Mouse (Mus musculus) left cerebral cortex, adult 11 months (tissue): ENCODE measurements around the gene P2ry2.

Experiments used
- DNase-seq: peaks from one replicate; pipeline ENCODE4 v3.0.0; 2022; ENCODE audit warnings: low spot score

The P2ry2 gene

DNA sequence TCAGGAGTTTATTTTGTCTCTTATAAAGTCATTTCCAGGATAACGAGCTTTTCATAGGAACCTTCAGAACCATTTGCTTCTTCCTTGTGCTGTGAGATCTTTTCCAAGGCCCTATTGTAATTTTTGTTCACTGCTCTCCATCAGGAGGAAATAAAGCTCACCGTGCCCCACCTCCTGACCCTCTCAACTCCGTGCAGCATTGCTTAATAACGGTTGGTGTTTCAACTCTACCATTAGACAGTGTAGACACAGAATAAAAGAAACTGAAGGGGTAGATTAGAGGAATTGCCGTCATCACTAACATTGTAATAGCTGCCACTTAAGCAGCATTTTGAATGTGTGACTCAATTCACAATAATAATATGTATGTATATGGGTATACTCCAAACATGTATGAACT is 14.2 kb upstream of the P2ry2 start:
- no peak for DNase-seq

DNA sequence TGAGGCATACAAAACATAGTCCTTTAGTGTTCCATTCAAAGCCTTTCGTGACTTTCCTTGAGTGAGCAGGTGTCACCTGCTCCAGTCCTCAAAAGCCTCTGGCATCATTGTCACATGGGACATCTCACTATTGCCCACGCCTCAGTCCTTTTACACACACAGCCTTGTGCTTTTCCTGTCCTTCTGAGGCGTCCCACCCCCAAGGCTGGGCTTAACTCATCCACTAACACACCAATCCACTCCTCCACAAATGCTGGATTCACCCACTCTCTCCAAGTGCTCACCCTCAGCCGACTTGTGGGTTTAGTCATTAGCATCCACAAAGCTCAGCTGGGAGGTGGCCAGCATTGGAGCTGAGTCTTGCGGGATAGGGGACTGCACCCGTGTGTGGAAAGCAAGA is 4.8 kb upstream of the P2ry2 start:
- DNase-seq, result no peak

DNA sequence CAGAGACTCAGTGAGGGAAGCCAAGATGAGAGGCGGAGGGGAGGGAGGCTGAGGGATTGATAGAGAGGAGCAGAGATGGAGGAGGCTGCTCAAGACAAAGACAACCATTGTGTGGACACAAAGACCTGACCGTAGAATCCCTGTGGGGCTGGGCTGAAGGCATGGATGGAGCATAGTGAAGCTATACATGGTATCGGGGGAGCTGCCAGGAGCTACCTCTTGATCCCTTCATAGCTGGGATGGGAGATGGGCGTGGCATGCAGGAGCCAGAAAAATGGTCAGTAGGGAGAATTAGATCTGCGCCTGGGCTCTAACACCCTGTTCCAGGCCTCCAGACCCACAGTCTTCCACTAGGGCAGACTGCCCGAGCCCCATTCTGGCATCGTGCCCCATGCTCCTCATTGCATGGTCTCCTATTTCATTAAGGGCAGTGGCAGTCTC is 4.4 kb upstream of the P2ry2 start:
- DNase-seq, result no peak

DNA sequence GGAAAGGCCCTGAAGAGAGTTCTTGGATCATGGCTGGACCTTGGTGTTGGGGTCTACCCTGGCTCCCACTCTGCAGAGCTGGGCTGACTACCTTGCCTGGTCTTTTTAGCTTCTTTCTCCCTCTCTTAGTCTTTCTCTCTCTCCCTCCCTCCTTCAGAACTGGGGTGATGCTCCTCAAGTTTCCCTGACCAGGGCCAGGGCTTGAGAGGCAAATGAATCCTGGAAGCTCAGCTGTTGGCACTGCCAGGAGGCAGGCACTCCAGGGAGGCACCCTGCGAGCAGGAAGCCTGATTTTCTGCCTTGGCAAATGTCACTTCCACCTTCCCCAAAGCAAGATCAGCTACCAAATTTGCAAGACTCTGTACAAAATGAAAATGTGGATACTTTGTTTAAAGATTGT is 2.3 kb upstream of the P2ry2 start:
- no peak for DNase-seq

DNA sequence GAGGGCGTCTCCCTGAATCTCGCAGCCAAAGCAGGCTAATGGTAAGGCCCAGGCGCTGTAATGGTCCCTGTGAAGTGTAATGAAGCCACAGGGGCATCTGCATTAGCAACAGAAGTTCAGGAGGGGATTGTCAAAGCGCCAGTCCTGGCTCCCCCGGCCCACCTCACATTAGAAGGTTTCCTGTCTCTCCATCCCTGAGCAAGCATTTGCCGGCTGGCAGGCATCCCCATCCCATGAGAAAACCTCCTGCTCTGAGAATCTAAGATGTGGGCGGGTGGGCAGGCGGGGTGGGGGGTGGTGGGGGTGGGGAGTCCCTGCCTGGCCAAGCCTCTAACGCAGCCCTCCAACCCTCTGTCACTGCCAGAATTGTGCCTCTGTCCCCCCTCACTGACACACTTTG is 1.4 kb upstream of the P2ry2 start:
- no peak for DNase-seq

DNA sequence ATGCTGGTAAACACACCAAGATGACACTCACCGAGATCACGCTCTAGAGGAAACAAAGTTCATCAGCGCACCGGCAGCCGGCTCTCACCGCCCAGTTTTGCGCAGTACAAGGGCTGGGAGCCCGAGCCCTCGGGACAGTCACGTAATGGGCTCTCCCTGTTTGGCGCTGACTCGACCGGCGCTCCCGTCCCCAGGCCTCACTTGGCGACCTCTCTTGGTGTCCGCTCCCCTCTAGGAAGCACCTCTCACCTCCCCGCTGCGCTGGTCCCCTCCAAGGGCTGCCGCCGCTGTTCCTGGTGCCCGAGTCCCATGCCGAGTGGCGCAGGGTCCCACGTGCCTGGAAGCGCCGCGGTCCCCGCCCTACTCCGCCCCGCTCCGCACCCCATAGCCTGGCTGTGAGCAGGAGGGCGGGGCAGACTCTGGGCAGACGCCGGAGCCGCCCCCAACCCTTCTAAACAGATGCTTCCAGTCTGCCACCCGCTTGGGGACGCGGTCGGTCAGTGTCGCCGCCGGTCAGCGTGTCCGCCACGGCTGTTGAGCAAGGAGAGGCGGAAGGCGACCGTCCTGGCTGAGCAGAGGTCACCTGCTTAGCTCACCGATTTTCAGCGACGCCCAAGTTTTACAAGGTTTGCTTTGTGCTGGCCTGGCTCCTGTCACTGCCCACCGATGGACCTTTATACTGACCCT is 842 bp downstream of the P2ry2 start:
- no peak for DNase-seq

DNA sequence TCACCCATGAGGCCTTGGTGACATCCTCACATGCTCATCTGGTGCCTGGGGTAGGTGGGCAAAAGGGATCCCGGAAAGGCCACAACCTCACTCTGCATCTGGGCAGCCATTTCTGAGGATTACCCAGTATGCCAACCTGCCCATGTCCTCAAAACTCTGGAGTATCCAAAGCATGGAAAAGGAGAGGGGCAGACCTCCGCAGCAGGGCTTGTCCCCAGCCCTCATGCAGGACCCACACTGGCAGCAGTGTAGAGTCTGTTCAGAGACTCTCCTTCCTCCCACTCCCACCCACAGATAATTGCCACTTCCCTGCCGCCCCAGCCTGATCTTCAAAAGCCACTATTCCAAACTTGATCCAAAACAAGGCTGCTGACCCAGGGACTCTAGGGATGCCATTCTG is 1.9 kb downstream of the P2ry2 start:
- DNase-seq, result no peak

DNA sequence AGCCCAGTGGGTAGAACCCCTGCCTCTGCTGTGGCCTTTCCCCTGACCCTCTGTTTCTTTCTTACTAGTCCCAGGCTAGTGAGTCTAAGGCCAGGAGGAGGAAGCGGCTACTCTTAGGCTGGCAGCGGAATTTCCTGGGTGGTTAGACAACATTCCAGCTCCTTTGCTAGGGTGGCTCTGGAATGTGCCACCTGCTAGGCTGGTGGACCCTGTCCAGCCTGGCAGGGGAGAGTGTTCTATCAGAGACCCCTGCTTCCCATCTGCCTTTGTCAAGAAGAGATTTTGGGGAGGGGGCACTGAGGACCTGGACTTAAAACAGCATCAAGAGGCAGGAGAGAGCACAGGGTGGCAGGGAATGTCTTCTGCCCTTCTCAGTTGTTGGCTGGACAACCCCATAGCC is 6.5 kb downstream of the P2ry2 start:
- DNase-seq, result no peak

DNA sequence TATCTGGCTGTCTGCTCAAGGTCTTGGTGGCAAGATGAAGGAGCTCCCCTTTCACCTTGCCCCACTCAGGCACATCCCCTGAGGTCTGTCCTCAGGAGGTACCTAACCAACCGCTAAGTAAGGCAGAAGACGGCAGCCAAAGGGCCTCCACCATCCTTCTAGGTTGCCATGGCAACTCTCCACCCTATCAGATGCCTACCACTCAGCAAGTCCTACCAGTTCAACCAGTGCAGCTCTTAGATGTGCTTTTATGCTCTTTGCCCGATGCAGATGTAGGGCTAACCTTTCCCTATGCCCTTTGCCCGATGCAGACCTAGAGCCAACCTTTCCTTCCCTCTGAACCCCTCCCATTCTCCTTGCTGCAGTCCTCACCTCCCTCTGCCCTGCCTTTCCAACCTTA is 7.5 kb downstream of the P2ry2 start:
- DNase-seq, result no peak

DNA sequence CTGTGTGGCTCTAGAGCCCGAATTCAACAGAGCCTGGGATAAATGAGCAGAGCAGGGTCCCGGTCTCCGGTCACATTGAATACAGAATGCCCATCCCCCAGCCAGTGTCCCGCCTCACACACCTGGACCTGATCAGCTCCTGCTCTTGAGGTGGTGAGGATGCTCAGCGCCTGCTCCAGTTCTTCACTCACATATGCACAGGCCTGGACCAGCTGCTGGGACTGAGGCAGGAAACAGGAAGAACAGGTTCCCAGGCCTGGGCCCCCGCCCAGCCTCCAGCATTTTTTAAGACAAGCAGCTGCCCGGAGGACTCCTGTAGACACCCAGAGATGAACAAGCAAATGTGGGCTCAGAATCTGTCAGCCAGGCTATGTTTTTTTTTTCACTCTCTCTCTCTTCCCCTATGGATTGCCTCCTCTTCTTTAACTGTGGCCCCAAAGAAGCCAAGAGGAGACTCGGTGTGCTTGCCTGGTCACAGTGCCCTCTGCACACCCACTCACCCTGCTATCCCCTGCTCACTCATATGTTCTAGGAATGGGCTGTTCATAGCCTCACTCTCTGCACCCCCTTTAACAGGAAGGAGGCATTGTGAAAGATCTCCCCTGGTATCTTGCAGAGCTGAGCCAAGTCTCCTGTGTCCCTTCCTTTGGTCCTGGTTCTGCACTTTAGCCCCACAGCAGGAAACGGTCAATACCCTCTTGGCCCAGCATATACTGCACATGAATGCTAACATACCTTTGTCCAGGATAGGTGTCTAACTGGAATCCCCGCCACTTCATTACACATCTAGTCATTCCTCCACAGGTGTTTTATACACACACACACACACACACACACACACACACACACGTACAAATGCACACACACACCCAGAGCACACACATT is 9.0 kb downstream of the P2ry2 start:
- no peak for DNase-seq

DNA sequence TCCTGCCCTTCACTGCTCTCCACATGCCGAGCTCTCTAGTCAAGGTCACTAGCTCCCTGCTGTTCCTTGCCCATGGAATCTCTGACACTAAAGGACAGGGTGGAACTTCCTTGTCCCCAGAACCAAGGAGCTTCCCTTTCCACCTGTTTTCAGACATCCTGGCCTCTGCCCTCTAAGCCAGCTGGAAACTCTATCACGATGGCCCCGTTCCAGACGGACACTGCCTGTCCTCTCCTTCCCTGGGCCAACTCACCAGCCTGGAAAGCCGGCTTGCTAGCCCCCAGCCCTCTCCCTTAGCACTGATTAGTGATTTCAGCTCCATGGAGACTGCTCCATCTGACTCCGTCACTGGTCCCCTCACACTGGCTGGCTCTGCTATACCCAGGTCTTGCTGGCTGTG is 10.4 kb downstream of the P2ry2 start:
- no peak for DNase-seq

DNA sequence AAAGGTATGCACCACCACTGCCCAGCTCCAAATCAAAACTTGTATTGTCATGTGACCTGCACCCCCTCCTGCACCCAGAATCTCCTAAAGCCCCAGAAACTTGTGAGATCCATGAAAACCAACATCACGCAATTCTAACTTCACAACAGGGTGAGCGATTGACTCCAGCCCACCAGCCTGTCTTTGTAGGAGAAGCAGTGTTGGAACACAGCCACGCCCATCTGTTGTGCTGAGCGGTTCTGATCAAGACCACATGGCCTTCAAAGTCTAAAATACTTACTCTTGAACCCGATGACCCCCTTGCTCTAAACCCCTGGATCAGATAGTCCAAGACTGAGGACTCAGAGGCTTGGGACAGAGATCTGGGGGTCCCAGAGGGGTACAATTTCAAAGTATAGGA is 13.0 kb downstream of the P2ry2 start:
- no peak for DNase-seq

DNA sequence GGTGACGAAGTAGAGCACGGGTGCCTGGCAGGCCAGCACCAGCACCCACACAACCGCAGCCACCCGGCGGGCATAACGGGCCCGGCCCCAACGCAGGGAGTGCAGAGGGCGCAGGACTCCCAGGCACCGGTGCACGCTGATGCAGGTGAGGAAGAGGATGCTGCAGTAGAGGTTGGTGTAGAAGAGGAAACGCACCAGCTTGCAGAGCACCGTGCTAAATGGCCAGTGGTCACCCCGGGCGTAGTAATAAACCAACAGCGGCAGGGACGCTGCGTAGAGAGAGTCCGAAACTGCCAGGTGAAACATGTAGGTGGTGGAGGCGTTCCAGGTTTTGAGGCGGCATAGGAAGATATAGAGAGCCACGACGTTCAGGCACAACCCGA is 14.1 kb downstream of the P2ry2 start:
- DNase-seq, result no peak

DNA sequence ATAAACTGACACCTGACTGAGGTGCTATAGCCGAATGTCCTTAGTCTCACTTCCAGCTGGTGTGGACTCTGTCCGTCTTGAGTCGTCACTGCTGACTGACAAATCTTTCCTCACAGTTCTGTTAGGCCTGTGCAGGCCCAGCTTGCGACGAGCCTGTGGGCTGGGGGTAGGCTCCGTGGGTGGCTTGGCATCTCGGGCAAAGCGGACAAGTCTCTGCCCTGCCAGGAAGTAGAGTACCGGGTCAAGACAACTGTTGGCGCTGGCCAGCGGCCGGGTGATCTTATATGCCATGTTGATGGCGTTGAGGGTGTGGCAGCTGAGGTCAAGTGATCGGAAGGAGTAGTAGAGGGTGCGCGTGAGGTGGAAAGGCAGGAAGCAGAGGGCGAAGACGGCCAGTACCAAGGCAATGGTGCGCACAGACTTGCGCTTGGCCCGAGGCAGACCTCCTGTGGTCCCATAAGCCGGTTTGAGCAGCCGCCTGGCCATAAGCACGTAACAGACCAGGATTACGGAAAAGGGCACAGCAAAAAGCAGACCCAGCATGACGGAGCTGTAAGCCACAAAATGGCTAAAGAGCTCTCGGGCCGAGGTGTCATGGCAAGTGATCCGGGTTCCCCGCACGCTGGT is 14.6 kb downstream of the P2ry2 start:
- DNase-seq, result no peak

DNA sequence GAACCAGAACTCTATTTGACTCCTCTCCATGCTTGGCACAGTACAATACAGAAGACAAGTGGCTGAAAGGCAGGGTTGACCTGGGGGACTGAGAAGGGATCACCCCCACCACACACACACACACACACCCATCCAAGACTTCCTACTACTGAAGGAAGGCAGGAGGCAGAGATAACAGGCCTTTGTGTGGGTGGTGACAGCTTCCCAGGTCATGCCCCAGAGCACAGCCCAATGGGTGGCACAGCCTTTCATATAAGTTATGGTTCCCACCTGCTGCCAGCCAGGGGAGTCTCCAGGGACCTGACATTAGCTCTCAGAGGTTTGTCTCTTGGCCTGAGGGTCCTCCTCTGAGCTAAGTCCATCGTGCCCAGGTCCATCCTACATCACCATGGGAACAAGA is 15.5 kb downstream of the P2ry2 start:
- no peak for DNase-seq

DNA sequence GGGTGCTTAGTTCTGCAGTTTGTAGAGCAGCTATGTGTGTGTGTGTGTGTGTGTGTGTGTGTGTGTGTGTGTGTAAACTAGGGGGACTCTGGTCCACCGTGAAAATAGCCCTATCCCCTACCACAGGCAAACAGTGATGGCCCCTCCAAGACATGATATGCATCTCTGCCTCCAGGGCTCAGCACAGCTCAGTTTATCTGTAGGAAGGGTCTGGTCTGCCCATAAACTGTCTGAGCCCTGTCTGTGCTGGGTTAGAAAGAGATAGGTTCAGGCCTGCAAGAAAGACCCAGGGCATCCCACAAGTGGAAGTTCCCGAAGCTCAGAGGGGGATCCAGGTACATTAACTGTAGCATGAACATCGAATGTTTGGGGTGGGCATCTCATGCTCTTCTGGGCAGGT is 16.7 kb downstream of the P2ry2 start:
- DNase-seq, result no peak

DNA sequence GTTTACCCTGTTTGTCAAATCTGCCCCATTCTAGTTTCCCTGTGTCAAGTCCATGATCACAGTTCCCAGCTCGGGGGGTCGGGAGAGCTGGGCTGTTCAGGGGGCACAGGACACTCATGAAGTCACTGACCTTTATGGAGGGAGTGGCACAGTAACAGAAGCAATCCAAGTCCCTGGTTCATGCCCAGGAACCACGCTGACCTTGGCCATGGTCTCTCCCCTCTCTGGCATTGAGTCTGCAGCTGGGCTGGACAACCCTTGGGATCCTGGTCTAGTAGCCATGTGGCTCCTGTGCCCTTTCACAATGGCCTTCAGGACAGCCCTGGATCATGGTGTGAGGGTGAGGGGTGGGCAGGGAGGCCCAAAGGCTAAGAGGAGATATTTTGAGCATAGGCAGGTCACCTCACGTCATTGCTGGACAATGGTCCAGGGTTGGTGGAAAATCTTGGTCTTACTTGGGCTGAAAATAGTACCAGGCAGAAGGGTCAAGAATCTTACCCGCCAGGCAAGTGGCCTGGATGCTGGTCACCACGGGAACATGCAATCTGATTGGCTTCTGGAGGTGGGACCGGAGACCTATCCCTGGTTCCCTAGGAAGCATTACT is 17.3 kb downstream of the P2ry2 start:
- DNase-seq, result no peak

DNA sequence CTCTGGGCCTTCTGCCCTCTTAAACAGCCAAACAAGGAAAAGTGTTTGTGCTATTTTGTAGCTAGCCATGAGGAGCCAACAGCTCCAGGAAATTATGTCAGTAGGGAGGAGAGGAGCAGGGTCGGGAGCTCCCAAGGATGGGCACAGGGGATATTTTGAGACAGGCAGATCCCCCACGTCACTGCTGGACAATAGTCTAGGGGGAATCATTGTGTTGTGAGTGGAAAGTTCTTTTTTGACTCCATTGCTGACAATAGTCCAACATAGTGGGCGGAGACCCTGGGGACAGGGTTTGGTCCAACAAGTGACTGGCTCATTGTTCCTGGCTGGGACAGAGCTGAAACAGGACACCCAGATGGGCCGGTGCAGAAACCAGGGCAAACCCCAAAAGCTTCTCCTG is 19.5 kb downstream of the P2ry2 start:
- no peak for DNase-seq

DNA sequence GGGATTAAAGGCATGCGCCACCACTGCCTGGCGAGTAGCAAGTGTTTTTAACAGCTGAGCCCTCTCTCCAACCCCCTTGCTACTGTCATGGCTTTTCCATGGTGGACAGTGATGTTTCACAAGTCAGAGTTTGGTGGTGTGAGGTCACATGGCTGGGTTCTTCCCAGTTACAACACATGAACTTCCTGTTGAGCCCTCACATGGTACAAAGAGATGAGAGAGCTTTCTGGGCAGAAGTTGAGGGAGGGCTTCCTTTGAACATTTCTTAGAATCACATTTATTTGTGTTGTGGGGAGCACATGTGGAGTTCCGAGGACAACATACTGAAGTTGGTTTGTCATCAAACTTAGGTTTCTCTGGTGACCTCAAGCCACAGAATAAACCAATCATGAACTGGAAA is 20.7 kb downstream of the P2ry2 start:
- no peak for DNase-seq

DNA sequence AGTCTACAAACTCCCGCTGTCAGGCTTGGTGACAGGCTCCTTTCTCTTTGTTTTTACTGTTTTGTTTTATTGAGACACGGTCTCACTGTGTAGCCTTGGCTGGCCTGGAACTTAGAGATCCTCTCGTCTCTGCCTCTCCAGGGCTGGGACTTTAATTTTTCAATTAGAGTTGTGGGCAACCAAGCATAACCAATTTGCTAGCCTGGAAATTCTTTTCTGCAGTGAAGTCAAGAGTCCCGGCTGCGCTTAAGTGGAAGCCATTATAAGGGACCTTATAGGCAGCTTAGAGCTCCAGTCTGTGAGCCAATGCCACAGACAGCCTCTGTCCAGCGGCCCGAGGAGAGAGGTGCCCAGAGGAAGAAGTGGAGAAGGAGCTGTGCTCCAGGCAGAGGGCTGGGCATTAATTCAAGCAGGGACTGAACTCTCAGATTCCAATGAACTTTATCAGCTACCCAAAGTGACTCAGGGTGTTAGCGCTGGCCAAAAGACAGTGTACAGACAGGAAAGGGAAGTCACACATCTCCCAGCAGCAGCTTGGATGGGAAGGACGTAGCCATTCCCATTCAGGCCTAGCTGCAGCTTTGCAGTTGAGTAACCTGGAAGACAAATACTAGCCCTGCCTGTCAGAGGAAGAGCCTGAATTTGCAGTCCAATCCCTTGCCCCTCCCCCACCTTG is 21.9 kb downstream of the P2ry2 start:
- DNase-seq, result no peak

DNA sequence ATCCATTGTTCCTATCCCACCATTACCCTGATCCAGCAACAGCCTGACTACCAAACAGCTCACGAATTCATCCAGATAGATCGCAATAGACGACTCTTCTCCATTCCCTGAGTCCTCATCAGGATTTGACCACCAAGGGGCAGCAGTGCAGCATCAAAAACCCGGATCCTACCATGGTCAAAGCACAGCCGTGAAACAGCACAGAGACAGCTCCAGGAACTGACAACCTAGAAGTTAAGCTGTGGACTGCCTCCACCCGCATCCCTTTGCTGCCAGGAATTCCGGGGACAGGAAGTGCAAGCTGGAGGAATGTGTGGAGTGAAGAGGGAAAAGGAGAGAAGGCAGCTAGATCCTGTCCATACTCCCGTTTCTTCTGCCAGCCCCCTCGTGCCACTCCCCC is 24.6 kb downstream of the P2ry2 start:
- DNase-seq, result no peak
